Mouse (Mus musculus): ENCODE measurements around the gene Akr1e1.
"Not testable (repeated sequence)": the region's sequence is repeated elsewhere in the genome, so short reads cannot be mapped to it uniquely, and the experiment has no call there.

Gene Akr1e1

GRCm38 (mm10) chr13:4608961-4609409 is at the start of gene Akr1e1:
Akr1e1 (minus strand) TSS chr13:4609174.
- DNase-seq (ENCODE audit: low spot score), result peak; percentile 52

- no peak for DNase-seq (ENCODE audit: low spot score)
Measured at GRCm38 (mm10) chr13:4658346-4658745, 49.4 kb upstream of the Akr1e1 start.

GRCm38 (mm10) chr13:4656277-4657146 is 47.5 kb upstream of the Akr1e1 start:
- DNase-seq (ENCODE audit: low spot score), result no peak

GRCm38 (mm10) chr13:4650190-4650589 is 41.2 kb upstream of the Akr1e1 start:
- no peak for DNase-seq (ENCODE audit: low spot score)

GRCm38 (mm10) chr13:4645248-4645647 is 36.3 kb upstream of the Akr1e1 start:
- DNase-seq (ENCODE audit: low spot score), result no peak

- no peak for DNase-seq (ENCODE audit: low spot score)
Measured at GRCm38 (mm10) chr13:4610902-4611301, 1.9 kb upstream of the Akr1e1 start.

- no peak for DNase-seq (ENCODE audit: low spot score)
Measured at GRCm38 (mm10) chr13:4608530-4608929, 444 bp downstream of the Akr1e1 start.

GRCm38 (mm10) chr13:4606821-4607220 is 2.2 kb downstream of the Akr1e1 start:
- DNase-seq (ENCODE audit: low spot score), result no peak

- not testable (repeated sequence) for DNase-seq (ENCODE audit: low spot score)
Measured at GRCm38 (mm10) chr13:4603431-4603830, 5.5 kb downstream of the Akr1e1 start.

- DNase-seq (ENCODE audit: low spot score), result no peak
Measured at GRCm38 (mm10) chr13:4576921-4577320, 32.1 kb downstream of the Akr1e1 start.

GRCm38 (mm10) chr13:4573871-4574270 is 35.1 kb downstream of the Akr1e1 start, which contains the start of gene Akr1c21:
Akr1c21 (plus strand) TSS chr13:4574075.
- no peak for DNase-seq (ENCODE audit: low spot score)

GRCm38 (mm10) chr13:4565996-4566395 is 43.0 kb downstream of the Akr1e1 start:
- no peak for DNase-seq (ENCODE audit: low spot score)

GRCm38 (mm10) chr13:4560500-4560899 is 48.5 kb downstream of the Akr1e1 start:
- DNase-seq (ENCODE audit: low spot score), result no peak

GRCm38 (mm10) chr13:4559143-4559542 is 49.8 kb downstream of the Akr1e1 start:
- DNase-seq (ENCODE audit: low spot score), result no peak

Data from ovary, postnatal 10 days (tissue).